Mouse (Mus musculus): ENCODE measurements around the gene Cyp46a1. TPM values are rescaled to one million over a fixed set of nuclear protein-coding genes. Genes with fewer than 3 reads are reported as not detected.

The Cyp46a1 gene
- polyA plus RNA-seq, 1 experiment from 2014 or later = 4.3 TPM

GRCm38 (mm10) chr12:108317201-108317738 is 16.9 kb upstream of the Cyp46a1 start:
- H3K36me3 ChIP-seq (ENCODE audit: control insufficient read depth, insufficient read depth, low read length) = no peaks in the 10 kb centered on the region
- H3K4me1 ChIP-seq (ENCODE audit: control insufficient read depth, insufficient read depth, low read length) = peaks cover 9% of the 10 kb centered on the region
- WGBS (ENCODE audit: insufficient replicate concordance) = 4% methylated on average over 9 of the region's 9 CpGs
- H3K4me2 ChIP-seq = no peak overlapping the region
- peaks cover 48% of the 10 kb centered on the region for H3K27me3 ChIP-seq (ENCODE audit: control insufficient read depth, insufficient read depth, low read length)
- H3K27ac ChIP-seq (ENCODE audit: low read depth, low read length) = no peak overlapping the region
- no peak for ATAC-seq (replicated peaks; ENCODE audit: insufficient number of reproducible peaks, low FRiP score, low TSS enrichment)
- no peak overlapping the region for H3K9ac ChIP-seq (ENCODE audit: low read depth, low read length)
- no peak overlapping the region for H3K4me3 ChIP-seq (ENCODE audit: low read depth, low read length)
- no peaks in the 10 kb centered on the region for H3K9me3 ChIP-seq (replicated peaks; ENCODE audit: control insufficient read depth, low read length)

- Histone ChIP-seq H3K27me3 (ENCODE audit: control insufficient read depth, insufficient read depth, low read length) (peaks cover 48% of the 10 kb centered on the region), H3K27ac (ENCODE audit: low read depth, low read length) (no peak overlapping the region)
These were observed 16.3 kb upstream of the Cyp46a1 start for GRCm38 (mm10) chr12:108317826-108318430.

GRCm38 (mm10) chr12:108318499-108318898 is 15.7 kb upstream of the Cyp46a1 start:
- Histone ChIP-seq H3K27ac (ENCODE audit: low read depth, low read length) (no peak overlapping the region), H3K4me2 (peak overlapping the region; percentile 57), H3K4me1 (ENCODE audit: control insufficient read depth, insufficient read depth, low read length) (peaks cover 9% of the 10 kb centered on the region), H3K9ac (ENCODE audit: low read depth, low read length) (no peak overlapping the region), H3K27me3 (ENCODE audit: control insufficient read depth, insufficient read depth, low read length) (peaks cover 48% of the 10 kb centered on the region), H3K4me3 (ENCODE audit: low read depth, low read length) (0 out of 2 replicates have a peak overlapping the region, but pooled peaks have one; percentile 18), H3K9me3 (replicated peaks; ENCODE audit: control insufficient read depth, low read length) (no peaks in the 10 kb centered on the region), H3K36me3 (ENCODE audit: control insufficient read depth, insufficient read depth, low read length) (no peaks in the 10 kb centered on the region)
- ATAC-seq (replicated peaks; ENCODE audit: insufficient number of reproducible peaks, low FRiP score, low TSS enrichment) = no peak
- 5% methylated on average over 37 of the region's 37 CpGs for WGBS (ENCODE audit: insufficient replicate concordance)

More at GRCm38 (mm10) chr12:108317826-108318430, 16.3 kb upstream of the Cyp46a1 start:
- H3K36me3 ChIP-seq (ENCODE audit: control insufficient read depth, insufficient read depth, low read length) = no peaks in the 10 kb centered on the region
- H3K9me3 ChIP-seq (replicated peaks; ENCODE audit: control insufficient read depth, low read length) = no peaks in the 10 kb centered on the region
- ATAC-seq (replicated peaks; ENCODE audit: insufficient number of reproducible peaks, low FRiP score, low TSS enrichment) = no peak
- H3K4me1 ChIP-seq (ENCODE audit: control insufficient read depth, insufficient read depth, low read length) = peaks cover 9% of the 10 kb centered on the region
- 18% methylated on average over 18 of the region's 18 CpGs for WGBS (ENCODE audit: insufficient replicate concordance)
- H3K4me2 ChIP-seq = peak overlapping the region; percentile 57
- 0 out of 2 replicates have a peak overlapping the region, but pooled peaks have one; percentile 18 for H3K4me3 ChIP-seq (ENCODE audit: low read depth, low read length)
- H3K9ac ChIP-seq (ENCODE audit: low read depth, low read length) = no peak overlapping the region

- Histone ChIP-seq H3K4me3 (ENCODE audit: low read depth, low read length) (no peak overlapping the region), H3K27me3 (ENCODE audit: control insufficient read depth, insufficient read depth, low read length) (peaks cover 48% of the 10 kb centered on the region), H3K4me2 (no peak overlapping the region), H3K36me3 (ENCODE audit: control insufficient read depth, insufficient read depth, low read length) (no peaks in the 10 kb centered on the region), H3K9ac (ENCODE audit: low read depth, low read length) (no peak overlapping the region), H3K9me3 (replicated peaks; ENCODE audit: control insufficient read depth, low read length) (no peaks in the 10 kb centered on the region), H3K4me1 (ENCODE audit: control insufficient read depth, insufficient read depth, low read length) (peaks cover 9% of the 10 kb centered on the region), H3K27ac (ENCODE audit: low read depth, low read length) (no peak overlapping the region)
- 18% methylated on average over 8 of the region's 8 CpGs for WGBS (ENCODE audit: insufficient replicate concordance)
- ATAC-seq (replicated peaks; ENCODE audit: insufficient number of reproducible peaks, low FRiP score, low TSS enrichment) = no peak
These were observed 14.1 kb upstream of the Cyp46a1 start for GRCm38 (mm10) chr12:108320096-108320495.

DNA sequence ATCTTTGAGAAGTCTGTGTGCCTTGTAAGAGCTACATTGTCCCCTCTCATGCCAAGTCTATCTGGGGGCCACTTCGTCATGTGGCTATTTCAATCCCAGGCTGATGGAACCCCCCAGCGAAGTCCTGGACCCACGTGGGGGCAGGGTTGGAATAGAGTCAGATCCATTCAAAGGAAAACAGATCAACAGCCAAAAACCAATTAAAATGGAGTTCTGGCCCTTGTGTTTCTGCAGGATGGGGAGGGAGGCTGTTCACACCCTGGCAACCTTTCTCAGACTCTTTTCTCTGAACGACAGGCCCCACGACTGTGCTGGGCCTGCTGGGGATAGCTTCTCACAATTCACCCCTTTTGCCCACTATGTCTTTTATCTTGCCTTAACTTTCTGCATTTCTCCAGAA is 7.8 kb upstream of the Cyp46a1 start:
- H3K4me2 ChIP-seq = no peak overlapping the region
- peaks cover 16% of the 10 kb centered on the region for H3K4me1 ChIP-seq (ENCODE audit: control insufficient read depth, insufficient read depth, low read length)
- no peaks in the 10 kb centered on the region for H3K9me3 ChIP-seq (replicated peaks; ENCODE audit: control insufficient read depth, low read length)
- ATAC-seq (replicated peaks; ENCODE audit: insufficient number of reproducible peaks, low FRiP score, low TSS enrichment) = no peak
- no peak overlapping the region for H3K4me3 ChIP-seq (ENCODE audit: low read depth, low read length)
- H3K9ac ChIP-seq (ENCODE audit: low read depth, low read length) = no peak overlapping the region
- 53% methylated on average over 5 of the region's 5 CpGs for WGBS (ENCODE audit: insufficient replicate concordance)
- H3K27ac ChIP-seq (ENCODE audit: low read depth, low read length) = no peak overlapping the region
- peaks cover 48% of the 10 kb centered on the region for H3K27me3 ChIP-seq (ENCODE audit: control insufficient read depth, insufficient read depth, low read length)
- H3K36me3 ChIP-seq (ENCODE audit: control insufficient read depth, insufficient read depth, low read length) = no peaks in the 10 kb centered on the region

GRCm38 (mm10) chr12:108327889-108328491 is 6.2 kb upstream of the Cyp46a1 start:
- H3K4me2 ChIP-seq = peak overlapping the region; percentile 75
- no peak overlapping the region for H3K9ac ChIP-seq (ENCODE audit: low read depth, low read length)
- H3K27me3 ChIP-seq (ENCODE audit: control insufficient read depth, insufficient read depth, low read length) = peaks cover 48% of the 10 kb centered on the region
- H3K9me3 ChIP-seq (replicated peaks; ENCODE audit: control insufficient read depth, low read length) = no peaks in the 10 kb centered on the region
- H3K36me3 ChIP-seq (ENCODE audit: control insufficient read depth, insufficient read depth, low read length) = no peaks in the 10 kb centered on the region
- no peak overlapping the region for H3K27ac ChIP-seq (ENCODE audit: low read depth, low read length)
- no peak for ATAC-seq (replicated peaks; ENCODE audit: insufficient number of reproducible peaks, low FRiP score, low TSS enrichment)
- H3K4me1 ChIP-seq (ENCODE audit: control insufficient read depth, insufficient read depth, low read length) = peaks cover 18% of the 10 kb centered on the region
- 1% methylated on average over 66 of the region's 66 CpGs for WGBS (ENCODE audit: insufficient replicate concordance)
- peak overlapping the region; percentile 43 for H3K4me3 ChIP-seq (ENCODE audit: low read depth, low read length)

GRCm38 (mm10) chr12:108333056-108333455 is 1.1 kb upstream of the Cyp46a1 start:
- no peak overlapping the region for H3K27ac ChIP-seq (ENCODE audit: low read depth, low read length)
- peak; percentile 36; the same call in 1 of the 2 replicates for ATAC-seq (replicated peaks; ENCODE audit: insufficient number of reproducible peaks, low FRiP score, low TSS enrichment)

GRCm38 (mm10) chr12:108333481-108333882 is 699 bp upstream of the Cyp46a1 start:
- WGBS (ENCODE audit: insufficient replicate concordance) = 1% methylated on average over 22 of the region's 22 CpGs
- Histone ChIP-seq H3K4me2 (peak overlapping the region; percentile 97), H3K4me3 (ENCODE audit: low read depth, low read length) (peak overlapping the region; percentile 42), H3K27ac (ENCODE audit: low read depth, low read length) (no peak overlapping the region), H3K9me3 (replicated peaks; ENCODE audit: control insufficient read depth, low read length) (no peaks in the 10 kb centered on the region), H3K36me3 (ENCODE audit: control insufficient read depth, insufficient read depth, low read length) (no peaks in the 10 kb centered on the region), H3K4me1 (ENCODE audit: control insufficient read depth, insufficient read depth, low read length) (peaks cover 11% of the 10 kb centered on the region), H3K9ac (ENCODE audit: low read depth, low read length) (peak overlapping the region; percentile 17; the same call in 1 of the 2 replicates), H3K27me3 (ENCODE audit: control insufficient read depth, insufficient read depth, low read length) (peaks cover 47% of the 10 kb centered on the region)
- peak; percentile 31; the same call in 1 of the 2 replicates for ATAC-seq (replicated peaks; ENCODE audit: insufficient number of reproducible peaks, low FRiP score, low TSS enrichment)

More at GRCm38 (mm10) chr12:108333056-108333455, 1.1 kb upstream of the Cyp46a1 start:
- 1% methylated on average over 16 of the region's 16 CpGs for WGBS (ENCODE audit: insufficient replicate concordance)
- Histone ChIP-seq H3K27me3 (ENCODE audit: control insufficient read depth, insufficient read depth, low read length) (peaks cover 52% of the 10 kb centered on the region), H3K36me3 (ENCODE audit: control insufficient read depth, insufficient read depth, low read length) (no peaks in the 10 kb centered on the region), H3K4me2 (peak overlapping the region; percentile 97), H3K9ac (ENCODE audit: low read depth, low read length) (peak overlapping the region; percentile 17; the same call in 1 of the 2 replicates), H3K4me1 (ENCODE audit: control insufficient read depth, insufficient read depth, low read length) (peaks cover 14% of the 10 kb centered on the region), H3K9me3 (replicated peaks; ENCODE audit: control insufficient read depth, low read length) (no peaks in the 10 kb centered on the region), H3K4me3 (ENCODE audit: low read depth, low read length) (peak overlapping the region; percentile 42)
